Mouse (Mus musculus) megakaryocyte, embryonic 14.5 days (primary cell): ENCODE results near the gene Slc22a18. TPM values are rescaled to one million over a fixed set of nuclear protein-coding genes. Genes with fewer than 3 reads are reported as not detected.

Experiments used
- H3K27me3 ChIP-seq: replicated peaks from 2 replicates; pipeline ENCODE3; 2012; ENCODE audit warnings: inconsistent platforms
- H3K36me3 ChIP-seq: replicated peaks from 2 replicates; pipeline ENCODE3; 2012; ENCODE audit warnings: low read length, inconsistent platforms, mixed read lengths
- H3K4me1 ChIP-seq: 2 replicates; pipeline ENCODE4 v1.6.1; 2012; ENCODE audit warnings: inconsistent platforms
- H3K4me3 ChIP-seq: replicated peaks from 2 replicates; pipeline ENCODE3; 2012; ENCODE audit warnings: moderate library complexity, mild to moderate bottlenecking, inconsistent platforms
- H3K9me3 ChIP-seq: 2 replicates; pipeline ENCODE4 v1.6.1; 2012; ENCODE audit warnings: inconsistent platforms
- FLI1 ChIP-seq: IDR thresholded peaks from 2 replicates; pipeline ENCODE4 v1.6.1; 2012; ENCODE audit warnings: low read length, inconsistent platforms, mixed read lengths
- GATA1 ChIP-seq: IDR thresholded peaks from 3 replicates; pipeline ENCODE4 v1.6.1; 2012; ENCODE audit warnings: mixed read lengths, low read length, inconsistent platforms, borderline replicate concordance
- polyA plus RNA-seq: library from polyadenylated mRNA; stranded (reverse); fragments of >175 nt; gene quantifications from 2 replicates; pipeline ENCODE4 v1.2.3, GENCODE M21; 2012; ENCODE audit warnings: low replicate concordance; ENCODE audit not compliant: insufficient read depth

Gene Slc22a18
- polyA plus RNA-seq, 1 experiment: 0.32 TPM

- TF ChIP-seq FLI1 (no peak), GATA1 (no peak)
- peaks cover 77% of the 10 kb centered on the region for H3K27me3 ChIP-seq
- H3K4me3 ChIP-seq: peak within 1 kb of the TSS; percentile 90
- no peaks in the 10 kb centered on the region for H3K36me3 ChIP-seq
- no peaks in the 10 kb centered on the region for H3K9me3 ChIP-seq
- peaks cover 28% of the 10 kb centered on the region for H3K4me1 ChIP-seq
These were observed 29.1 kb downstream of the Slc22a18 start, which contains the start of gene Phlda2 for GRCm38 (mm10) chr7:143502418-143503200. Gene Phlda2, minus strand, starts transcription at chr7:143503150.

- Histone ChIP-seq H3K9me3 (no peaks in the 10 kb centered on the region), H3K27me3 (peaks cover 73% of the 10 kb centered on the region), H3K36me3 (no peaks in the 10 kb centered on the region), H3K4me3 (no peak overlapping the region), H3K4me1 (peaks cover 32% of the 10 kb centered on the region)
- TF ChIP-seq FLI1: no peak
- TF ChIP-seq GATA1: no peak
These were observed 30.4 kb downstream of the Slc22a18 start for GRCm38 (mm10) chr7:143503926-143504325.

GRCm38 (mm10) chr7:143505411-143505810 is 31.9 kb downstream of the Slc22a18 start:
- H3K36me3 ChIP-seq: peaks cover 4% of the 10 kb centered on the region
- H3K4me3 ChIP-seq: no peak overlapping the region
- TF ChIP-seq GATA1 (no peak), FLI1 (no peak)
- H3K4me1 ChIP-seq: peaks cover 32% of the 10 kb centered on the region
- H3K9me3 ChIP-seq: no peaks in the 10 kb centered on the region
- peaks cover 64% of the 10 kb centered on the region for H3K27me3 ChIP-seq

GRCm38 (mm10) chr7:143505823-143506222 is 32.3 kb downstream of the Slc22a18 start:
- H3K36me3 ChIP-seq: peaks cover 4% of the 10 kb centered on the region
- no peaks in the 10 kb centered on the region for H3K9me3 ChIP-seq
- H3K4me3 ChIP-seq: no peak overlapping the region
- peaks cover 60% of the 10 kb centered on the region for H3K27me3 ChIP-seq
- peaks cover 35% of the 10 kb centered on the region for H3K4me1 ChIP-seq
- TF ChIP-seq GATA1: no peak
- TF ChIP-seq FLI1: no peak

- H3K27me3 ChIP-seq: peaks cover 56% of the 10 kb centered on the region
- peak overlapping the region; percentile 28 for H3K4me3 ChIP-seq
- H3K9me3 ChIP-seq: no peaks in the 10 kb centered on the region
- TF ChIP-seq FLI1: no peak
- TF ChIP-seq GATA1: no peak
- peaks cover 4% of the 10 kb centered on the region for H3K36me3 ChIP-seq
- peaks cover 38% of the 10 kb centered on the region for H3K4me1 ChIP-seq
These were observed 32.7 kb downstream of the Slc22a18 start for GRCm38 (mm10) chr7:143506271-143506670.

DNA sequence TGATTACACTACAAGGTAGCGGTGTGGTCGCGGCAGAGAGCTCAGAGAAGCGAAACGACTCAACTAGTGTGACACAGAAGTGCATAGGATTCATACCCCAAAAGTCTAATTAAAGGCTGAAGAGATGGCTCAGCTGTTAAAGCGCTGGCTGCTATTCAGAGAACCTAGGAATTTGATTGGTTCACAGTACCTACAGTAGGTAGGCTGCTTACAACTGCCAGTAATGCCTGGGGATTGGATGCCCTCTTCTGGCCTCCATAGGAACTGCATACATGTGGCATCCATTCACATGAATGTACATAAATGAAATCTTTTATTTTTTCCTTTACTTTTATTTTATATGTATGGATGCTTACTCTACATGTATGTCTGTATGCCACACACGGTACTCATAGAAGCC is 33.1 kb downstream of the Slc22a18 start:
- TF ChIP-seq FLI1: no peak
- Histone ChIP-seq H3K36me3 (peaks cover 4% of the 10 kb centered on the region), H3K27me3 (peaks cover 52% of the 10 kb centered on the region), H3K4me3 (peak overlapping the region; percentile 28), H3K9me3 (no peaks in the 10 kb centered on the region), H3K4me1 (peaks cover 37% of the 10 kb centered on the region)

- no peak for TF ChIP-seq FLI1
- no peak for TF ChIP-seq GATA1
- Histone ChIP-seq H3K9me3 (no peaks in the 10 kb centered on the region), H3K4me1 (peaks cover 39% of the 10 kb centered on the region), H3K36me3 (peaks cover 32% of the 10 kb centered on the region), H3K4me3 (no peak overlapping the region), H3K27me3 (peaks cover 27% of the 10 kb centered on the region)
These were observed 36.0 kb downstream of the Slc22a18 start for GRCm38 (mm10) chr7:143509566-143509965.

GRCm38 (mm10) chr7:143510593-143511334 is 37.2 kb downstream of the Slc22a18 start:
- TF ChIP-seq FLI1 (no peak), GATA1 (no peak)
- peaks cover 18% of the 10 kb centered on the region for H3K27me3 ChIP-seq

DNA sequence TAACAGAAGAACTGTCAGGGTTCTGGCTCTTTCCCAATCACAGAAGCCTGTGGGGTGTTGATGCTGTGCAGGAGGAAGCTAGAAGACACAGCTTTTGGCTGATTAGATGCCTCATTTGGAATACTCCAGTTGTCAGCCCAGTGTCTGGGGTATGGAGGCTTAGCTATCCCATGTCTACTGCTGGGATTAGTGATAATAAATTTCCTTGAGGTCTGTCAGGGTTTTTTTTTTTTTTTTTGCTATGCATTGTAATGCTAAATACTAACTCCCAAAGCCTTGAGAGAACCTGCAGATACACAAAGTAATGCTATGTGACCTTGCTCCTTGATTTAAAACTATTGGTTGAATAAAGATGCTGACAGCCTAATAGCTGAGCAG is 37.8 kb downstream of the Slc22a18 start:
- Histone ChIP-seq H3K4me3 (no peak overlapping the region), H3K27me3 (peaks cover 16% of the 10 kb centered on the region), H3K9me3 (no peaks in the 10 kb centered on the region), H3K4me1 (peaks cover 36% of the 10 kb centered on the region), H3K36me3 (peaks cover 49% of the 10 kb centered on the region)
- TF ChIP-seq FLI1 (no peak), GATA1 (no peak)

More at GRCm38 (mm10) chr7:143510593-143511334, 37.2 kb downstream of the Slc22a18 start:
- Histone ChIP-seq H3K4me3 (no peak overlapping the region), H3K36me3 (peaks cover 44% of the 10 kb centered on the region), H3K4me1 (peaks cover 39% of the 10 kb centered on the region), H3K9me3 (no peaks in the 10 kb centered on the region)
